8 mouse cellular contexts compared by ENCODE assay signal in genomic region chrX:167205813-167206520, GRCm38 (mm10). TPM values are rescaled to one million over a fixed set of nuclear protein-coding genes. Genes with fewer than 3 reads are reported as not detected.
DNase-seq lines count a peak whose midpoint lies in the region; ATAC-seq and TF ChIP-seq lines count a peak whose summit lies in the region.

No protein-coding gene starts in this region.

- H3K36me3 ChIP-seq in lung, embryonic 15.5 days, result no peaks in the 10 kb centered on the region
- no peaks in the 10 kb centered on the region for H3K36me3 ChIP-seq in hindbrain, embryonic 12.5 days
- H3K36me3 ChIP-seq in myocyte (ENCODE audit: control insufficient read depth, insufficient read depth), result peaks cover 8% of the 10 kb centered on the region

- H3K27ac ChIP-seq in lung, embryonic 15.5 days, result peak overlapping the region; percentile 33
- peak overlapping the region; percentile 35; the same call in 1 of the 2 replicates for H3K27ac ChIP-seq in hindbrain, embryonic 12.5 days

- no peak overlapping the region for H3K9ac ChIP-seq in lung, embryonic 15.5 days
- H3K9ac ChIP-seq in hindbrain, embryonic 12.5 days, result no peak overlapping the region

- peaks cover 3% of the 10 kb centered on the region; the same call in 1 of the 2 replicates for H3K27me3 ChIP-seq in lung, embryonic 15.5 days
- H3K27me3 ChIP-seq in hindbrain, embryonic 12.5 days, result peaks cover 28% of the 10 kb centered on the region
- H3K27me3 ChIP-seq in myocyte (ENCODE audit: control insufficient read depth, insufficient read depth, insufficient read length), result no peaks in the 10 kb centered on the region

- H3K4me2 ChIP-seq in lung, embryonic 15.5 days, result no peak overlapping the region
- H3K4me2 ChIP-seq in hindbrain, embryonic 12.5 days (replicated peaks), result peak overlapping the region; percentile 59
- H3K4me2 ChIP-seq in myocyte (ENCODE audit: low read depth), result peak overlapping the region; percentile 64

- DNase-seq in lung, adult 18-20 months, result no peak
- DNase-seq in T-cell, adult 2 months (ENCODE audit: low spot score), result no peak
- no peak for DNase-seq in cerebellum, adult 11 months

- H3K4me3 ChIP-seq in lung, embryonic 15.5 days, result no peak overlapping the region
- no peak overlapping the region for H3K4me3 ChIP-seq in hindbrain, embryonic 12.5 days
- H3K4me3 ChIP-seq in myocyte, result peak overlapping the region; percentile 93

- H3K4me1 ChIP-seq in lung, embryonic 15.5 days, result 0 out of 2 replicates have a peak, but pooled peaks cover 6% of the 10 kb centered on the region
- 0 out of 2 replicates have a peak, but pooled peaks cover 7% of the 10 kb centered on the region for H3K4me1 ChIP-seq in hindbrain, embryonic 12.5 days

- H3ac ChIP-seq in myocyte (ENCODE audit: control insufficient read depth, insufficient read length), result no peak overlapping the region

- no peaks in the 10 kb centered on the region for H3K9me3 ChIP-seq in lung, embryonic 15.5 days
- H3K9me3 ChIP-seq in hindbrain, embryonic 12.5 days (replicated peaks), result no peaks in the 10 kb centered on the region

- 49% methylated on average over 8 of the region's 8 CpGs for WGBS in lung, embryonic 15.5 days
- WGBS in hindbrain, embryonic 12.5 days, result 48% methylated on average over 8 of the region's 8 CpGs

- no peak for ATAC-seq in lung, embryonic 15.5 days (ENCODE audit: borderline replicate concordance, extremely low read depth, low FRiP score, low TSS enrichment)
- ATAC-seq in common myeloid progenitor, adult 5-6 weeks (replicated peaks; ENCODE audit: low read depth, poor library complexity, severe bottlenecking), result peak; percentile 40
- ATAC-seq in hindbrain, embryonic 12.5 days (ENCODE audit: low FRiP score), result no peak
- ATAC-seq in cerebellum, adult (ENCODE audit: insufficient number of reproducible peaks, low FRiP score, low TSS enrichment), result no peak

- peak; percentile 58 for TF ChIP-seq POLR2A in myocyte (IDR thresholded peaks at IDR 0.05; ENCODE audit: insufficient read length, low read depth)

- peaks cover 12% of the 10 kb centered on the region for H3K79me2 ChIP-seq in myocyte (ENCODE audit: control insufficient read depth, insufficient read depth)

TF ChIP-seq in myocyte, 11 proteins besides CTCF, POLR2A, EP300 and RAD21:
- no peak for TF ChIP-seq TCF12 (IDR thresholded peaks at IDR 0.05; ENCODE audit: insufficient read depth, poor library complexity, severe bottlenecking)
- peak in 1 of 3 experiments; percentile 23 for TF ChIP-seq MYOG (IDR thresholded peaks at IDR 0.05; ENCODE audit: control insufficient read depth in 1 of 3, insufficient read depth in 1 of 3, insufficient read length in 2 of 3, low read depth in 2 of 3)
- no peak for TF ChIP-seq TCF3 (IDR thresholded peaks at IDR 0.05; ENCODE audit: insufficient read length, low read depth)
- TF ChIP-seq POLR2AphosphoS2 (IDR thresholded peaks at IDR 0.05; ENCODE audit: insufficient read length, low read depth), result peak; percentile 95
- TF ChIP-seq MYOD1 (IDR thresholded peaks at IDR 0.05; ENCODE audit: control insufficient read depth in 1 of 3, insufficient read length in 2 of 3, low read depth in 2 of 3), result peak in 2 of 3 experiments; percentile 18 to 25
- TF ChIP-seq SRF (IDR thresholded peaks at IDR 0.05; ENCODE audit: control insufficient read depth, insufficient read length, low read depth), result no peak

RNA-seq across cellular contexts. Expression of gene Tmsb4x, which starts 3.1 kb away (rescaled TPM):
- polyA plus RNA-seq in lung, embryonic 15.5 days (2015; fragmentation: Nextera tagmentation; extraction: Ambion mirVana), result 4,428 and 4,572 TPM in 2 replicates
- 1,342 and 1,379 TPM in 2 replicates for total RNA-seq in common myeloid progenitor, adult 5-6 weeks (2017)
- polyA plus RNA-seq in hindbrain, embryonic 12.5 days (2016; fragmentation: Nextera tagmentation; extraction: Ambion mirVana), result 5,703 and 6,080 TPM in 2 replicates
- polyA plus RNA-seq in myocyte (2012; fragmentation: generic; extraction: Trizol), result 1,682 TPM

RNA-seq across cellular contexts. Expression of gene Tlr8, which starts 58.2 kb away (rescaled TPM):
- 0.66 and 0.89 TPM in 2 replicates for polyA plus RNA-seq in lung, embryonic 15.5 days (2015; fragmentation: Nextera tagmentation; extraction: Ambion mirVana)
- 1.1 TPM in 1 of 2 replicates, not detected in the other for total RNA-seq in common myeloid progenitor, adult 5-6 weeks (2017)
- 0.09 and 0.27 TPM in 2 replicates for polyA plus RNA-seq in hindbrain, embryonic 12.5 days (2016; fragmentation: Nextera tagmentation; extraction: Ambion mirVana)
- not detected for polyA plus RNA-seq in myocyte (2012; fragmentation: generic; extraction: Trizol)
